Mouse (Mus musculus) R1 (cell line): ENCODE measurements at regions not wholly inside any gene's neighbourhood (a gene's known extent, or its start where the extent isn't known, plus 50 kb on each side); places are given as distances from the start of the nearest gene placed in this dataset.

Experiments used
- DNase-seq: peaks from one replicate; pipeline ENCODE4 v3.0.0-alpha.2; 2018; ENCODE audit warnings: low read depth, low spot score

DNA sequence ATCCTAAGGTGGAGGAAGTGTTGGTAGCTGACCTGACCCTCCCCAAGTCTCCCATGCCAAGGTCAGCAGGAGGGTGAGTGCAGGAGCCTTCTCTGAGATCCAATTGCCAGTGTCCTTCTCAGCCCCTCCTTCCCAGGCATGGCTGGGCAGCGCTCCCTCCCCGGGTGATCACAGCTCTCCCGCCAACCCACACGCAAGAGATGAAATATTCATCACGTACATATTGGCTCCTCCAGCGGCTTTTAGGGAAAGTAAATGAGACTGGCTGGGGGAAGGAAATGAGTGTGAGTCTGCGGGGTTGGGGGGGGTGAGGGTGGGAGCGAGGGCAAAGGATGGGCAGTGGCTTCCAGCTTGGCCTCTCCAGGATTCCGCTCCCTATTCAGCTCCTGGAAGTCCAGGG is 113.0 kb upstream of the Lhx1 start:
- DNase-seq, result no peak

DNA sequence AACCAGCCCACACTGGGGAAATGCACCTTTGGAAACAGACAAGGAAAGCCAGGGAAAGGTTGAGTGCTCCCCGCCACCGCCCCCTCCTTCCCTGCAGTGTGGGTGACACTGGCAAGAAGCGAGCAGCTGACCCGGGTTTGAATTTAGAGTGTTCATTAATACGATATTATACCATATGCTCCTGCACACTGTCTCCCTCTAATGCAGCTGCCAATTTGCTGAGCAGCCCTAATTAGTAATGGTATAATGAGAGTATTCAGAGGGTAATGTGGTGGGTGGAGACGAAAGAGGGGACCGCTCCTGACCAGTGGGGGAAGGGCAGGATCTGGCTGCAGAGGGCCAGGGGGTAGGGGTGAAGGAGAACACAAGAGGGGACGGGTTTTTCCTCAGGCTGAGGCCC is 111.9 kb upstream of the Lhx1 start:
- DNase-seq, result no peak

- DNase-seq, result peak; percentile 31
Observed at GRCm38 (mm10) chr11:84634990-84635389, 109.7 kb upstream of the Lhx1 start.

- no peak for DNase-seq
Observed at GRCm38 (mm10) chr11:84633300-84633699, 108.0 kb upstream of the Lhx1 start.

DNA sequence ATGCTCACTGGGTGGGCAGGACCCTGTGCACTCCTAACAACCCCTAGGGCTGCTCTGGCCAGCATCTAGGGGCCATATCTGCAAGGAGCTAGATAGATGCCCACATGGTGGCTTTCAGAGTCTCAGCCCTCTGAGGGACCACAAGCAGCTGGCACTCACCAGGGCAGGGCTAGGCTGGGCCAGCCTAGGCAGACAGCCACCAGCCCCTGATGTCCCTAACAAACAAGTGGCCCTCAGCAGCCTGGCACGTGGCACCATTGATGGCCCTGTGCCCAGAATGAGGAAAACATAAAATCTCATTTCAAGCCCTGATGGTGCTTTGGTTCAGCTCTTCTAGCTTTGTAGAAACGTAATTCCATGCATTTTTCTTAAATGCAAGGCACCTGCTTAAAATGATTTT is 102.8 kb upstream of the Lhx1 start:
- no peak for DNase-seq

DNA sequence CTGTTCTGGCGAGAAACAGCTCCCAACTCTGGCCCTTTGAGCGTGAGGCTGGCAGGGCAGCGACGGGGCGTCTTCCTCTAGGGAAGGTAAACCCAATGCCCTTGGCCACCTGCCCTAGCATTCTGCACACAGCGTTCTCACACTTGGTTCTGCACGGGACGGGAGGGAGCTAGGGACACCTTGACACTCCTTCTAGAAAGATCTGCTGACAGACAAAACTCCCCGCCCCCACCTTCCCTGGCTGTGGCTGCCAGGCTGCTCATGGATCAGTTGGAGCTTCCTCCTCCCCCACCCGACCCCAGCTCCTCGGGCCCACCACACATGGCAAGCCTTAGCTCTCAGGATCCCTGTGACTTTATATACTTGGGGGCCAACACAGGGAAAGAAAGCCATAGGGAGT is 102.3 kb upstream of the Lhx1 start:
- no peak for DNase-seq

GRCm38 (mm10) chr11:84627259-84627658 is 101.9 kb upstream of the Lhx1 start:
- no peak for DNase-seq

- no peak for DNase-seq
Observed at GRCm38 (mm10) chr11:84624100-84624499, 98.8 kb upstream of the Lhx1 start.

GRCm38 (mm10) chr11:84619713-84620112 is 94.4 kb upstream of the Lhx1 start:
- DNase-seq, result no peak

GRCm38 (mm10) chr11:84618576-84618975 is 93.2 kb upstream of the Lhx1 start:
- peak; percentile 71 for DNase-seq

- DNase-seq, result no peak
Observed at GRCm38 (mm10) chr11:84612982-84613720, 87.8 kb upstream of the Lhx1 start.

- DNase-seq, result no peak
Observed at GRCm38 (mm10) chr11:84611625-84611879, 86.2 kb upstream of the Lhx1 start.

- DNase-seq, result no peak
Observed at GRCm38 (mm10) chr11:84610774-84611624, 85.7 kb upstream of the Lhx1 start.

DNA sequence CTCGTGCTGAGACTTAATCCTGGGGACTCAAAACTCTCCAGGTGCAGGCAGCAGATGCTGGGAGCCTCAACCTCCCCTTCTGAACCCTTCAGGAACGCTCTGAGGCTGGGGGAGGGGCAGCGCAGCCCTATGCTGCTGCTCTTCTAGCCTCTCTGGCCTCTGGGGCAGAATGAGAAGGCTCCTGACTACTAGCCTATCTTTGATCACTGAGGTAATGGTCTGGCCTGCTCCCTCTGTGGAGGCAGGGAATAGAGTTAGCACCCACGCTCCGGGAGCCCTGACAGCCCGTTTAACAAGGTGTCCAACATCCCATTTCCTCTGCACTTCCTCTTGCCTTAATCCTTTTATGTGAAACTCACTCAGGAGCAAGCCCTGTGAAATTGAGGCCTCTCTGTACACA is 79.4 kb upstream of the Lhx1 start:
- DNase-seq, result no peak

DNA sequence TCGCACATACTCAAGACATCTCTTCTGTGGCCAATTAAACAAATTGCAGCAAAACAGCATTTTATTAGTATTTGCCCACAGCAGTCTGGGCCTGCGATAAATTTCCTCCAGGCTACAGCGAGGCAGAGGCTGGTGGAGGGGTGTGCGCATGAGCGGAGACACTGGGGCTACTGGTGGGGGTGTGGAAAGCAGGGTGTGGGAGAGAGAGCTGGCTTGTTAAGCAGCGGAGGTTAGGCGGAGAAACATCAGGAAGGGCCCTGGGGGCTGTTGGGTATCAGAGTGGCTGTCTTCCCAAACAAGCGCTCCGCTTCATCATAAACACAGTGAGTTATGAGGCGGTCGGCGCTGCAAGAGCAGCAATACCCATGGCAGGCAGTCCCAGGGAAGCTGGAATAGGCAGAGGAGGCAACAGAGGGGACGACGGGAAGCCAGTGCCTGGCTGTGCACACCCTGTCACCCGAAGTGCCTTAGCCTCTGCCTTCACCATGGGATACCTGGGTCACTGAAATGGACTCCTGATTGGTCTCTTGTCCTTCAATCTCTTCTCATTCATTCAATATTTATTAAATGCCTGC is 74.0 kb upstream of the Lhx1 start:
- peak; percentile 40 for DNase-seq

DNA sequence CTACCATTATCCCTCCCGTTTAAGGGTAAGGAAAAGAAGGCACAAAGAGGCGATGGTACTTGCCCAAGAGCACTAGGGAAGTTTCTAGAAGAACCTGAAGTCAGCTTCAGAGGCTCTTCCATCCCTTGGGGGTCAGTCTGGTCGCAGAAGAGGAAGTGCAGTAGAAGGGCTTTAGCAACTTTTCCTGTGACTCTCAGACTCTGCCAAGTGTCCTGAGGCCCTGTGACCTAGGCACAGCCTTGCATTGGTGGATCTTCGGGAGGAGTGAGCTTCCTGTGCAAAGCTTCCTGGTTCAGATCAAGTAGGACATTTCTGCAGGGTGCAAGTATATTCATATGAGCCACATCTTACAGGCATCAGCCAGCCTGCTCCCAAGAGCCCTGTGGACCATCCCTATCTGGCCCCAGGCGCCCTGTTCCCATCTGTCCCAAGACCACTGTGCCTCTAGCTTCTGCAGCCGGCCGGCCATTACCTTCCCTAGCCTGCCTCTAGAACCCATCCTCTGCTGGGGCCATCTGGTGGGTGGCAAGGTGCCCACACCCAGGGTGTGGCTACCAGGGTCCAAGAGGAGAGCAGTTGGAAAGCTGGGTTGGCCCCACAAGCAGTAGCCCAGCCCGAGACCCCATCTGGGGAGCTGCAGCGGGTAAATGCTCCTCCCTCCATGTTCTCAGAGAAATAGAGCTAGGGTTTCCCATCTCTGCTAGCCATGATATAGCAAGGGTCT is 72.4 kb upstream of the Lhx1 start:
- DNase-seq, result no peak

DNA sequence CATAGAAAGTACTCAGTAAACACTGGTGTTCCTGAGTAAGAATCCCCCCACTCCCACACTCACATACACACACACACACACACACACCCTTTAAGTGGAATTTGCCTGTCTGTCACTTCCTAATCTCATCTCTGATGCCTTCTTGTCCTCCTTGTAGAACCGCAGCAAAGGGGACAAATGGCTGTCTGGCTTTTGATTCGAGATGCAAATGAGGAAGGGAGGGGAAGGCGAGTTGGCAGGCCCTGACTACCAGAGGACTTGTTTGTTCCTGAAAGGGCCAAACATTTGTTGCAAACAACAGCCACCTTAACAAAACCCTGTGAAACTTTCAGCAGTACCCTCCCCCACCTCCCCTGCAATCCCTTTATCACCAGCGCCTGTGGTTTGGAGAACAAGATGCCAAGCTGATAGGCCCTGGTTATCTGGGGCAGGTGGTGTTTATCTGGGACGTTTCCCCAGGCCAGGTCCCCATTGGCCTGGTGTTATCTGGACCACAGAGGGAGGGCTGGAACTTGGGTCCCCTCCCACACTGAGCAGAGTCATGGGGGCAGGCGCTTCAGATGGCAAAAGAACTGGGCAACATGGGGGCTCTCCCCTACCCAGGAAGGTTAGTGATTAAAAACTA is 67.5 kb upstream of the Lhx1 start:
- no peak for DNase-seq

GRCm38 (mm10) chr11:84587107-84587506 is 61.8 kb upstream of the Lhx1 start:
- DNase-seq, result no peak

GRCm38 (mm10) chr11:84585626-84586025 is 60.3 kb upstream of the Lhx1 start:
- DNase-seq, result peak; percentile 40

- DNase-seq, result no peak
Observed at GRCm38 (mm10) chr11:84578805-84579541, 53.6 kb upstream of the Lhx1 start.
